Mouse (Mus musculus): ENCODE results near the gene Krt84. TPM values are rescaled to one million over a fixed set of nuclear protein-coding genes. Genes with fewer than 3 reads are reported as not detected.

The Krt84 gene
- polyA plus RNA-seq, 1 experiment = not detected

DNA sequence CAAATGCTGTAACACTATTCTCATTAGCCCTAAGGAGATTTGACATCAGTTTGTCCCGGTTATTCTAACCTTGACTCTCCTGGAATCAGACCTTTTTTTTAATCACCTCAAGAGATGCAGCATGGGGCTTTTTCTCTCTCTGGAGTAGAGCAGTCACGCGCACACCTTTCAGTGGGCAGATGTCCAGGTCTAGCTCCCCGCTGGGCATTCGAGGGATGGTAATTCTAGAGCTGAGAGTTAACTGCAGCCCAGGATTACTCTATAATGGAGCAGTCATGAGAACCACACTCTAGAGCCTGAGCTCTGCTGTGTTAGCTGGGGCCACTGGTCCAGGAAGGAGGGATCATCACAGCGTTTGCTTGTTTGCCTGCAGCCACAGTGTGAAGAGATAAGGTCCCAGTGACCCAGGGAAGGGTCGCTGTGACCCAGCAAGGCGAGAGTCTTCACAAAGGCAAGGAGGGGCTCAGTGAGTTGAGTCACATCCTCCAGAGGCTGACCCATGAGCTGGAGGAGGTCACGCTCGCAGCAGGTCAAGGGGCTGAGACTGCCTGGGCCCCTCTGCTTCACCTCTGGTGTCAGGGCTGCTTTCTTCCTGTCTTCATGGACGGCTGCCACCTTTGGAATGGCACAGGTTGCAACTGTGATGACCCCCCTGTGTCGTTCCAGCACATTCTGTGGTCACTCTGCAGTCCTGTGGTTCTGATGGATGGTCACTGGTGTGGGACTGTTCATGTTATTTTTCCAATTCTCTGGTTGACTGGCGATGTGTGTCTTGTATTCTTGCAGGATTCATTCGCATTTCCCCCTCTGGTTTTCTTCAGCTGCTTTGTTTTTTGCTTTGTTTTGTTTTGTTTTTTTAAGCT is 25.5 kb downstream of the Krt84 start:
- Histone ChIP-seq H3K27me3 (replicated peaks) (peaks cover 54% of the 10 kb centered on the region), H3K4me1 (no peaks in the 10 kb centered on the region; the same call in 1 of the 2 replicates), H3K4me3 (replicated peaks) (no peak overlapping the region), H3K9me3 (no peaks in the 10 kb centered on the region), H3K36me3 (replicated peaks; ENCODE audit: low read length) (no peaks in the 10 kb centered on the region)
- no peak for TF ChIP-seq GATA1 (IDR thresholded peaks at IDR 0.05; ENCODE audit: borderline replicate concordance, low read length)
- TF ChIP-seq FLI1 (IDR thresholded peaks at IDR 0.05; ENCODE audit: low read length) = no peak

DNA sequence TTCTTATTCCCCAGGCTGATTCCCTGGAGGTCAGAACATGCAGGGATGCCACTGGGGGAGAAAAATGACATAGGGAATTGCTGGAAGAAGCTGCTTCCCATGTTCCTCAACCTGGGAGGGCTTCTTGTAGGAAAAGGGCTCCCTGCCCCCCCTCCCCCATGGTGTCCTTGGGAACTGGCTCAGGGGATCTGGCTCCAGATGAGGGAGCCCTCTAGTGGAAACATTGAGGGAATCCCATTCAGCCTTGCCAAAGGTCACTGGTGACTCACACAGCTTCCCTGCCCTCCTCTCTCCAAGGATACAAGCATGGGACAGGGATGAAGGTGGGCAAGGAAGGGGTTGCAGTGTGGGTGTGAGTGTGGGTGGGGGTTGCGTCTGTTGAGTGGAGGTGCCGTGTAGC is 35.4 kb downstream of the Krt84 start:
- Histone ChIP-seq H3K27me3 (replicated peaks) (peaks cover 82% of the 10 kb centered on the region), H3K4me3 (replicated peaks) (no peak overlapping the region), H3K4me1 (no peaks in the 10 kb centered on the region), H3K36me3 (replicated peaks; ENCODE audit: low read length) (no peaks in the 10 kb centered on the region), H3K9me3 (peaks cover 8% of the 10 kb centered on the region)
- TF ChIP-seq GATA1 (IDR thresholded peaks at IDR 0.05; ENCODE audit: borderline replicate concordance, low read length) (no peak), FLI1 (IDR thresholded peaks at IDR 0.05; ENCODE audit: low read length) (no peak)

DNA sequence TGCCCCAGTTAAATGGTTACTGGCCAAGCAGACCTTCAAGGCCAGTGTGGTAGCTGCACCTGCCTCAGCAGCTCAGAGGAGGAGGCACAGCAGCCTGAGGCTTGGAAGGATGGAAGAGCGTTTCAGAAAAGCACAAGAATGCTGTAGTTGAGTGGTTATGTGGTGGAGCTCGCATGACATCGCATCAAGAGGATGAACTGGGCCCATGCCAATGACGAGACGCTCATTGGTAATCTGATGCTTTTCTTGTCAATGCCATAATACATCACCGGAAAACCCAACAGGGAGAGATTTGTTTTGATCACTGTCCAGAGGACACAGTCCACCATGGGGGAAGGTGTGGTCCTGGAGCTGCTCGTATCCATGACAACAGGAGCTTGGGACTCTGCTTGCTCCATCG is 37.4 kb downstream of the Krt84 start:
- no peaks in the 10 kb centered on the region for H3K36me3 ChIP-seq (replicated peaks; ENCODE audit: low read length)
- TF ChIP-seq FLI1 (IDR thresholded peaks at IDR 0.05; ENCODE audit: low read length) = no peak
- no peak for TF ChIP-seq GATA1 (IDR thresholded peaks at IDR 0.05; ENCODE audit: borderline replicate concordance, low read length)
- H3K4me1 ChIP-seq = no peaks in the 10 kb centered on the region
- peaks cover 8% of the 10 kb centered on the region for H3K9me3 ChIP-seq
- no peak overlapping the region for H3K4me3 ChIP-seq (replicated peaks)
- H3K27me3 ChIP-seq (replicated peaks) = peaks cover 79% of the 10 kb centered on the region

DNA sequence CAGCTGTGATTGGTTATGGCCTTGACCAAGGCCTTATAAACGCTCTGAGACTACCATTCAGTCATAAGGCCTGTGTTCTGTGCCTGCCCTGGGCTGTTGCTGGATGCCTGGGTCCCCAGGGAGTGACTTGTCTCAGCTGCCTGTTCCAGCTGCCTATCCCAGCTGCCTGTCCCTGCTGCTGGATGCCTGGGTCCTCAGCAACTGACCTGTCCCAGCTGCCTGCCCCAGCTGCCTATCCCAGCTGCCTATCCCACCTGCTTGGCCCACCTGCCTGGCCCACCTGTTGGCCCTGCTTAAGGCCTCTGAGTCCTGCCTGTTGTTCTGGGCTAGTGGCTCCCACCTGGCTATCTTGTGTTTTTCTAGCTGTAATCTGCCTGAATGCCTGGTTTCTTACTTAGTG is 38.4 kb downstream of the Krt84 start:
- no peaks in the 10 kb centered on the region for H3K36me3 ChIP-seq (replicated peaks; ENCODE audit: low read length)
- no peak for TF ChIP-seq FLI1 (IDR thresholded peaks at IDR 0.05; ENCODE audit: low read length)
- TF ChIP-seq GATA1 (IDR thresholded peaks at IDR 0.05; ENCODE audit: borderline replicate concordance, low read length) = no peak
- H3K9me3 ChIP-seq = peaks cover 5% of the 10 kb centered on the region
- no peaks in the 10 kb centered on the region for H3K4me1 ChIP-seq
- peaks cover 80% of the 10 kb centered on the region for H3K27me3 ChIP-seq (replicated peaks)
- no peak overlapping the region for H3K4me3 ChIP-seq (replicated peaks)

DNA sequence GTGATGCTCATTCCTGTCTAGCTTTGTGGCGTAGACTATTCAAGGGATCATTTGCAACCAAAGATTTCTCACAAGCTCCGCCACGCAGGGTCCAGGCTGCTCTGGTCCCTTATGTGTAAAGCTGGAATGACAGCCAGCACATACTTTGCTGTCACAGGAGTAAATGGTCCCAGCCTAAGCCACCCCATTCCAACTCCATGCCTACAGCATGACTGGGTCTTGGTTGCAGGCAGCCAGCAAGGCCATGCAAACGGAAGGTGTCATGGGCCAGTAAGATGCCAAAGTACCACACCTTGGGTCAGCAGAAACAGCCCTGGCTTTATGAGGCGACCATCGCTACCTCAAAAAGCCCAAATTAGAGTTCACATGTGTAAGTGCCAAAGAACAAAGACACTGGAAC is 38.9 kb downstream of the Krt84 start:
- H3K27me3 ChIP-seq (replicated peaks) = peaks cover 80% of the 10 kb centered on the region
- H3K4me3 ChIP-seq (replicated peaks) = no peak overlapping the region
- H3K9me3 ChIP-seq = 0 out of 2 replicates have a peak, but pooled peaks cover under 1% of the 10 kb centered on the region
- no peaks in the 10 kb centered on the region for H3K4me1 ChIP-seq
- no peaks in the 10 kb centered on the region for H3K36me3 ChIP-seq (replicated peaks; ENCODE audit: low read length)
- TF ChIP-seq FLI1 (IDR thresholded peaks at IDR 0.05; ENCODE audit: low read length) (no peak), GATA1 (IDR thresholded peaks at IDR 0.05; ENCODE audit: borderline replicate concordance, low read length) (no peak)

DNA sequence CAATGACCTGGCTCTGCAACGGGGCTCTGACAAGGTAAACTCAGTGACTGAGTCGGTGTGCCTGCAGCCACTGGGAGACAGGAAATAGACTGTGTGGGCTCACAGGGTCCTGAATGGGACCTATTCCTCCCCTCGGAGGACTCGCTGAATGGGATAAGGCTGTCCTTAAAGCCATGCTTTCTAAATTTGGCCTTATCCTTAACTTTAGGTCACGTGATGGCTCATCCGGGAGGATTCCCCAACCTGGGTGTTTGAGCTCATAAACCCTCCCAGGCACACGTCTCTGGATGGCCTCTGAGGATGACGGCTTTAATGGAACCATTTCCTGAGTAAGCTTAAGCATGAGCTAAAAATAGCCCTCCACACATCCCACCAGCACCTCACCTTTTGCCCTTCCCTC is 39.9 kb downstream of the Krt84 start:
- TF ChIP-seq GATA1 (IDR thresholded peaks at IDR 0.05; ENCODE audit: borderline replicate concordance, low read length) (no peak), FLI1 (IDR thresholded peaks at IDR 0.05; ENCODE audit: low read length) (no peak)
- Histone ChIP-seq H3K27me3 (replicated peaks) (peaks cover 78% of the 10 kb centered on the region), H3K4me3 (replicated peaks) (no peak overlapping the region), H3K4me1 (no peaks in the 10 kb centered on the region), H3K36me3 (replicated peaks; ENCODE audit: low read length) (no peaks in the 10 kb centered on the region), H3K9me3 (no peaks in the 10 kb centered on the region)

DNA sequence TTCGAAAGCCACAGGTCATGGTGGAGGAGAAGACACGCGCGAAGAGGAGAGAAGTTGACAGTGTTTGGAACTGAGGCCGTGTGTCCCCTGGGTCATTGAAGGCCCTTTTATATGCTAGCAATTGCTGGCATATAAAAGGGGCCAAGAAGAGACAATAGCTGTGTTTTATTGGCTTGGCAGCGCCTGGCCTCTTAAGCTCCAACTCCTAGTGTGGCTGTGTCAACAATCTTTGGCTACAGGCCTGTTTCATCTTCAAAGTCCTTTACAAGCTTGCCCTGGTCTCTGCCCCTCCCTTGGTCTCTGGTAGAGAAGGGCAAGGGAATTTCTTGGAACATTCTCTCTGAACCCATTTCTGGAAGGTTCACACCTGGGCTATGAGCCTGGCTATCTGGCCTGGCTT is 41.2 kb downstream of the Krt84 start, which contains the start of gene Krt83:
Krt83 (minus strand) TSS at position 82 of the 400 bp plus-strand sequence.
- Histone ChIP-seq H3K4me1 (no peaks in the 10 kb centered on the region), H3K4me3 (replicated peaks) (no peak within 1 kb of the TSS), H3K36me3 (replicated peaks; ENCODE audit: low read length) (no peaks in the 10 kb centered on the region), H3K9me3 (no peaks in the 10 kb centered on the region), H3K27me3 (replicated peaks) (peaks cover 73% of the 10 kb centered on the region)
- TF ChIP-seq FLI1 (IDR thresholded peaks at IDR 0.05; ENCODE audit: low read length) (no peak), GATA1 (IDR thresholded peaks at IDR 0.05; ENCODE audit: borderline replicate concordance, low read length) (no peak)

DNA sequence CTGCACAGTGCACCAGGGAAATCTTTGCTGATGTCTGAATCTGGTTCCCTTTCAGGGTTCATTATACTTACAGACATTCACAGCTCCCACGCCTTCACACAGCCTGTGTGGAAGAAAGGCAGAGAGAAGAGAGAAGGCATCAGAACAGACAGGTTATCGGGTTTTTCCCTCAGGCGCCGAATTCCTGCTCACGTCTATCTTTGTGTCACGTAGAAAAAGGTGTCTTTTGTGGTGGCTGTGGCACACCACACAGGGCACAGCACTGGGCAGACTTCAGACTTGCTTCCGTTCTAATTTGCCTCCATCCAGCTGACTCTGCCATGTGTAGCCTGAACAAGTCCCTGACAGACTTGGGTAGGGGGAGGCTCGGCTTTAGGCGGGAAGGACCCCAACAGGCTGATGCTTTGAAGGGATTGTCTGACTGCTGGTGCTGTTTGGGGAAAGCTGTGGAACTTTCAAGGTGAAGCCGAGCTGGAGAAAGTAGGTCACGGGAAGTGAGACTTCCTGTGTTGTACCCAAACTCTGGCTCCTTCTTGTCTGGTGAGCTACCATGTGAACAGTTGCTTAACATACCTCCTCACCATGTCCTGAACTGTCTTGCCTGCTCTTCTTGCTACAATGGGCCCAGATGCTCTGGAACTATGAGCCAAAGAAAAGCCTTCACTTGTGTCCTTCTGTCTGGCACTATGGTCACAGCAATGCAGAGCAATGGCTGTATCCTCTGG is 46.5 kb downstream of the Krt84 start:
- no peaks in the 10 kb centered on the region for H3K9me3 ChIP-seq
- H3K4me3 ChIP-seq (replicated peaks) = no peak overlapping the region
- no peak for TF ChIP-seq GATA1 (IDR thresholded peaks at IDR 0.05; ENCODE audit: borderline replicate concordance, low read length)
- TF ChIP-seq FLI1 (IDR thresholded peaks at IDR 0.05; ENCODE audit: low read length) = no peak
- peaks cover 14% of the 10 kb centered on the region for H3K4me1 ChIP-seq
- H3K27me3 ChIP-seq (replicated peaks) = peaks cover 76% of the 10 kb centered on the region
- no peaks in the 10 kb centered on the region for H3K36me3 ChIP-seq (replicated peaks; ENCODE audit: low read length)

DNA sequence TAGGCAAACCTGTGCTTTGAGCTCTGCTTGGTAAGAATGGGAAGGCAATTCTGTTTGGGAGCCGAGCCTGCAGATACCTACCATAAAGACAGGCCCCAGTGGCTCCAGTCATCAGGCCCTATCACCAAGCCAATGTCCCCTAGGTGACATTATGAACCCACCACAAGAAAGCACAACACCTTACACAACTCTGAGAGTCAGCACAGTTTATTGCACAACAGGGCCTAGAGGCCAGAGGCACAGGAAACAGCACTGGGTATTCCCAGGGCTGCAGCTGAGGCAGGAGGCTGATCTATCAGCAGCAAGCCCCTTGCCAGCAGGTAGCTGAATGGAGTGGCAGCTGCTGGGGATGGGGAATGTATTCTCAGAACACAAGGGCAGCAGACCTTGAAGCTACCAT is 47.7 kb downstream of the Krt84 start:
- Histone ChIP-seq H3K4me3 (replicated peaks) (no peak overlapping the region), H3K36me3 (replicated peaks; ENCODE audit: low read length) (no peaks in the 10 kb centered on the region), H3K4me1 (peaks cover 14% of the 10 kb centered on the region), H3K27me3 (replicated peaks) (peaks cover 80% of the 10 kb centered on the region), H3K9me3 (no peaks in the 10 kb centered on the region)
- TF ChIP-seq GATA1 (IDR thresholded peaks at IDR 0.05; ENCODE audit: borderline replicate concordance, low read length) = no peak
- TF ChIP-seq FLI1 (IDR thresholded peaks at IDR 0.05; ENCODE audit: low read length) = no peak

DNA sequence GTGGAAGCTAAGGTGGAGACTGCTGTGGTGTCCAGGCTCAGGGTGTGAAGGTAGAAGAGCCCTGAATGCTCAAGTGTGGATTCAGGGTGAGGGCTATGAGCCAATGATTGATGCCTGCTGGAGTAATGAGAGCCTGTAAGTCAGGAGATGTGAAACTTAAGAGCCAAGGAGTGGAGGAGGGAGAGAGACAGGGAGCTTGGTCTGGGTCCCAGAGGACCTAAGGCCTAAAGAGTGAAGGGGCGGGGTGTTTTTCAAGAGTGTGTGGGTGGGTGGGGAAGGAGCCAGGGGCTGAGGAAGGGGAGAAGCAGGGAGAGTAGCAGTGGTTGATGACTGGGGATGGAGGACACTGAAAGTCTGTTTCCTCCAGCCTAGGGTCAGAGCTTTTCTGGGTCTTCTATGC is 49.0 kb downstream of the Krt84 start:
- H3K4me3 ChIP-seq (replicated peaks) = no peak overlapping the region
- TF ChIP-seq FLI1 (IDR thresholded peaks at IDR 0.05; ENCODE audit: low read length) (no peak), GATA1 (IDR thresholded peaks at IDR 0.05; ENCODE audit: borderline replicate concordance, low read length) (no peak)
- peaks cover 20% of the 10 kb centered on the region for H3K4me1 ChIP-seq
- H3K27me3 ChIP-seq (replicated peaks) = peaks cover 82% of the 10 kb centered on the region
- no peaks in the 10 kb centered on the region for H3K9me3 ChIP-seq
- no peaks in the 10 kb centered on the region for H3K36me3 ChIP-seq (replicated peaks; ENCODE audit: low read length)
